Mouse (Mus musculus): ENCODE measurements at regions not wholly inside any gene's neighbourhood (a gene's known extent, or its start where the extent isn't known, plus 50 kb on each side); places are given as distances from the start of the nearest gene placed in this dataset.

DNA sequence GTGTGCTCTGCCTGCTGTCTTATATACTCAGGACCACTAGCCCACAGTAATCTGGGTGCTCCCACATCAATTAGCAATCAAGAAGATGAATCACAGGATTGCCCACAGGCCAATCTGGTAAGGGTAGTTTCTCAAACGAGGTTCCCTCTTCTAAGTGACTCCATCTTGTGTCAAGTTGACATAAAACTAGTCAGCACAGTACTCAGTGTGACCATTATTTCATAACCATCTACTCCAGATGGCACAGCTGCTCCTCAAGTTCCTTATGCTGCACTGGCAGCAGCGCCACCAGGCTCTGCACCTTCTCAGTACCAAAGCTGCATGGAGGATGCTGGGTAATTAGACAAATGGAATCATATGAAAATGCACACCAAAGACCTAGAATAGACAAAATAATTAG lies 175.6 kb upstream of the B3galt2 start:
- Histone ChIP-seq H3K27ac (replicated peaks) (no peak overlapping the region), H3K4me3 (replicated peaks) (no peak overlapping the region), H3K4me2 (replicated peaks) (no peak overlapping the region), H3K9me3 (replicated peaks) (no peaks in the 10 kb centered on the region), H3K36me3 (no peaks in the 10 kb centered on the region), H3K4me1 (no peaks in the 10 kb centered on the region), H3K27me3 (no peaks in the 10 kb centered on the region), H3K9ac (no peak overlapping the region)
- WGBS = 50% methylated on average over 2 of the region's 2 CpGs
- no peak for ATAC-seq (ENCODE audit: insufficient number of reproducible peaks, low FRiP score, low TSS enrichment, low read depth)

DNA sequence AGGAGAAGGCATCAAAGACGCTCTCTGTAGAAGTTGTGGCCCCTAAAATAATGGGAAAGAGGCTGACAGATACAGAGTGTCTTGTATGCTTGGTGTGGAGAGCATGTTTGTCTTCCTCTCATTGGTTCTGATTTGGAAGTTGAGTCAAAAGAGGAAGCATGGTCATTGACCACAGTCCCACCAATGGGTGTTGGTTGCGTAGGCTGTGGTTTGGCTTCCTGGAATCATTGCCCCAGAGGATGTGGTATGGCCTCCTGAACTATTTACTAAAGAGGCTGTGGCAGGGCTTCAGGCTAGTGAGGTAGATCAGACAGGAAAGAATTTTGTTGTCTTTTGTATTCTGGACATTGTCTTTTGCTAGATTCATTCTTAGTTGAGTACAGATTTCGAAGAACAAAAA lies 174.4 kb upstream of the B3galt2 start:
- no peaks in the 10 kb centered on the region for H3K9me3 ChIP-seq (replicated peaks)
- WGBS = 88% methylated on average over 3 of the region's 3 CpGs

DNA sequence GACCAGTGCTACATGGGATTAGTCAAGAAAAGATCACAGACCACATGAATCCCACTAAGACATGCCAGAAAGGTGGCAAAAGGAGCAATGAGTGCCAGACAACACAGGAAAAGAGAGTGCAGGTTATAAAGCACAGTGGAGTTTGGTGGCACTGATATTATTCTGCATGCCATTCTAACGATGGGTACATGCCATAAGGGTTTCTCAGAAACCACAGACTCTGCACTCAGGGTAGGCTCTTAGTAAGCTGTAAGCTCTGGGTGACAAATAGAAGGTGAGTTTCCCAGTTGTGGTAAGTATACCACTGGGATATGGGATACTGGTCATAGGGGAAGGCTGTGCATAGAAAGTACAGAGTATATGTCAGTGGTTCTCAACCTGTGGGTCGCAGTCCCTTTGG lies 165.1 kb upstream of the B3galt2 start:
- H3K36me3 ChIP-seq = no peaks in the 10 kb centered on the region
- H3K27me3 ChIP-seq = no peaks in the 10 kb centered on the region

More for the DNA sequence above, 174.4 kb upstream of the B3galt2 start:
- ATAC-seq (ENCODE audit: insufficient number of reproducible peaks, low FRiP score, low TSS enrichment, low read depth) = no peak
- H3K4me3 ChIP-seq (replicated peaks) = no peak overlapping the region
- H3K36me3 ChIP-seq = no peaks in the 10 kb centered on the region
- H3K4me2 ChIP-seq (replicated peaks) = no peak overlapping the region
- no peak overlapping the region for H3K9ac ChIP-seq
- H3K27me3 ChIP-seq = no peaks in the 10 kb centered on the region
- no peak overlapping the region for H3K27ac ChIP-seq (replicated peaks)
- no peaks in the 10 kb centered on the region for H3K4me1 ChIP-seq

DNA sequence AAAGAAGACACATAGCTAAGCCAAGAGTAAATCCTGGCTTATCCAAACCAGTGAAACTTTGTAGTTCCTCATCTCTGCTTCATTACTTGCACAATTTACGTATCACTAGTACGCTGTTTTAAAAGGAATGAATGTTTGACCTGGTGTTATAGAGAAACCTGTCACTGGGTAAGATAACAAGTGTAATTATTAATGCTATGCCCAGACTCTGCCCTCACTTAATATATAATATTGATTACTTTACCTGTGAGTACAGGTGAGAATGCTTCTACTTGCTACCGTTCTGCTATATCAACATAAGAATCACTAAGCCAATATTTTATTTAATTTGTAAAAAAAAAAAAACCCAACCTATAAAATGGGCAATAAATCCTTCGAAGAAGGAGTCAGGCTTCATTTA lies 157.1 kb upstream of the B3galt2 start:
- Histone ChIP-seq H3K36me3 (no peaks in the 10 kb centered on the region), H3K9me3 (replicated peaks) (no peaks in the 10 kb centered on the region), H3K27me3 (no peaks in the 10 kb centered on the region), H3K4me1 (no peaks in the 10 kb centered on the region), H3K4me3 (replicated peaks) (no peak overlapping the region), H3K27ac (replicated peaks) (no peak overlapping the region), H3K4me2 (replicated peaks) (no peak overlapping the region), H3K9ac (no peak overlapping the region)
- no peak for ATAC-seq (ENCODE audit: insufficient number of reproducible peaks, low FRiP score, low TSS enrichment, low read depth)
- WGBS = 86% methylated on average over 4 of the region's 4 CpGs

More for the DNA sequence above, 165.1 kb upstream of the B3galt2 start:
- WGBS = 86% methylated on average over 2 of the region's 2 CpGs
- no peak for ATAC-seq (ENCODE audit: insufficient number of reproducible peaks, low FRiP score, low TSS enrichment, low read depth)
- Histone ChIP-seq H3K4me1 (no peaks in the 10 kb centered on the region), H3K4me2 (replicated peaks) (no peak overlapping the region), H3K9me3 (replicated peaks) (no peaks in the 10 kb centered on the region), H3K27ac (replicated peaks) (no peak overlapping the region), H3K4me3 (replicated peaks) (no peak overlapping the region), H3K9ac (no peak overlapping the region)

DNA sequence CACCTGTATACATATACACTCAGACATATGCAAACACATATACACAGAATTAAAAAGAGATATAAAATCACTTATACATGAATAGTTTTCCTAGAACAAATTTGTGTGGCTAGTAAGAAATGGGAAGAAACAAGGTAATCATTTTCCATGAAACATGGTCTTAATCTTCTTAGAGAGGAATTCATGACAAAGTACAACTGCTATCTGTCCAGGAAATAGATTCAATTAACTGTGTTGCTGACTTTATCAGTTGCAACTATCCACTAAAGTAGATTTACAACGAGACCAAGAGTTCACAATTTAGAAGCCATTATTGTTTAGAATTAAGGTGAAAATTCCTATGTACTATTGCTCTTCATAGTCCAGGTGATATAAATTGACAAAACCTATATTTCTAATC lies 155.5 kb upstream of the B3galt2 start:
- Histone ChIP-seq H3K4me1 (no peaks in the 10 kb centered on the region), H3K27me3 (no peaks in the 10 kb centered on the region), H3K27ac (replicated peaks) (no peak overlapping the region), H3K9ac (no peak overlapping the region), H3K36me3 (no peaks in the 10 kb centered on the region), H3K9me3 (replicated peaks) (no peaks in the 10 kb centered on the region), H3K4me3 (replicated peaks) (no peak overlapping the region), H3K4me2 (replicated peaks) (no peak overlapping the region)
- WGBS = 84% methylated on average over 1 of the region's 1 CpGs
- ATAC-seq (ENCODE audit: insufficient number of reproducible peaks, low FRiP score, low TSS enrichment, low read depth) = no peak

DNA sequence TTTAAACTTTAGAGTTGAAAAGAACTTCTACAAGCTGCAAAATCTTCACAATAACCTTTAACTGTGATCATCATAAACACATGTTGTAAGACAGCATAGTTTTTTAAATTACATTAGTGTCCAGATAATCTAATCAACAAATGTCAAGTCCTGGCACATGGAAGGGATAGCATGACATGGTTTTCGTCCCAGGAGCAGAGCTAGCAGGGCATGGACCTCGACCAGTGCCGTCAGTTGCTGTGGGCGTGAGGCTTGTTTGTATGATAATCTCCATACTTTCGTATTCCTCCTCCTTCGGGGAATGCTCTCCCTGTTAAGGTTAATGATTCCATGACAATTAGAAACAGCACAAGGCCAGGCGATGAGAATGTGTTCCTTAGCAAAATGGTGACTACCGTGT lies 143.4 kb upstream of the B3galt2 start:
- H3K9ac ChIP-seq = no peak overlapping the region
- no peaks in the 10 kb centered on the region for H3K4me1 ChIP-seq
- 53% methylated on average over 8 of the region's 8 CpGs for WGBS
- H3K36me3 ChIP-seq = no peaks in the 10 kb centered on the region
- H3K27ac ChIP-seq (replicated peaks) = no peak overlapping the region
- H3K4me2 ChIP-seq (replicated peaks) = no peak overlapping the region
- H3K27me3 ChIP-seq = no peaks in the 10 kb centered on the region
- no peak for ATAC-seq (ENCODE audit: insufficient number of reproducible peaks, low FRiP score, low TSS enrichment, low read depth)
- no peak overlapping the region for H3K4me3 ChIP-seq (replicated peaks)
- no peaks in the 10 kb centered on the region for H3K9me3 ChIP-seq (replicated peaks)

DNA sequence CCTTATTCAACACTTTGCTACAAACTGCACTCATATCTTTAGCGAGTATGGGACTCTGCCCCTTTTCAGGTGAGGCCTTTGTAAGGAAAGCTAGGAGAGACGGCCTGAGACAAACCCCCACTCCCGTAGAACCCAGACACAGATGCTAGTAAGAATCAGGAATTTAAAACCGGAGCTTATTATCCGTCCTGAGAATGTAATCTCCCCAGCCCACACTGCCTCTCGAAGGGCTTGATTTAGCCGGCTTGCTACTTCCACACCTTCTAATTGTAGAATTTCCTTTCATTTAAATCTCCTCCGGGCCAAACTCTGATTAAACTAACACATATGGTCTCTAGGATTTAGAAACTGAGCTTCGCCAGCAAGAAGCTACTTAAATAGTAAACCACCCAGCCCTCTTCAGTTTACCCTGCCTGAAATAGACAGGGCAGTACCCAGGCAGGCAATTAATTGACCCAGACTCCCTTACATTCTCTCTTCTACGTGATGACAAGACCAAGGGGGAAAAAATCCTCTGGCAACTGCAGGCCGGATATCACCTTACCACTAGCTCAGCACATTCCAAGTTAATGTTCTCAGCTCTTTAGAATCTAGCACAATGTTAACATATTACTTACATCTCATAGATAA lies 136.9 kb upstream of the B3galt2 start:
- Histone ChIP-seq H3K36me3 (no peaks in the 10 kb centered on the region), H3K4me3 (replicated peaks) (no peak overlapping the region), H3K4me1 (0 out of 2 replicates have a peak, but pooled peaks cover 4% of the 10 kb centered on the region), H3K9ac (no peak overlapping the region), H3K9me3 (replicated peaks) (no peaks in the 10 kb centered on the region), H3K27me3 (no peaks in the 10 kb centered on the region), H3K4me2 (replicated peaks) (no peak overlapping the region), H3K27ac (replicated peaks) (no peak overlapping the region)
- 0 out of 2 replicates have a peak, but pooled peaks have one; percentile 51 for ATAC-seq (ENCODE audit: insufficient number of reproducible peaks, low FRiP score, low TSS enrichment, low read depth)
- WGBS = 19% methylated on average over 11 of the region's 11 CpGs

DNA sequence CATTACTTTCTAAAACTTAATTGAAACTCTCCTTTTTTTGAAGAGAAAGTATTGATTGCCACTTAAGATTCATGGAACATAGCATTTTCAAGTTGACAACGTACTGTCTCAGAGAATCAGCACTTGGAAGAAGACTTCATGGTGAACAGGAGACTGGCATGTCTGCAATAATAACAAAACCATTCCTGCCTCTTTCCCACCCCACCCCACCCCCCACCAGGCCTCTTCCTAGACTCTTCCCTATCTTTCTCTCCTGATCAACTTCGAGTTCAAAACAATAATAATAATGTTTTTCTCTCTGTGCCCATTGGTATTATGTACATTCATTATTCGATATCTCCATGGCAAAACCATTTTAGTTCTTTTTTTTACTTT lies 136.4 kb upstream of the B3galt2 start:
- 0 out of 2 replicates have a peak, but pooled peaks cover 4% of the 10 kb centered on the region for H3K4me1 ChIP-seq
- 68% methylated on average over 3 of the region's 3 CpGs for WGBS

DNA sequence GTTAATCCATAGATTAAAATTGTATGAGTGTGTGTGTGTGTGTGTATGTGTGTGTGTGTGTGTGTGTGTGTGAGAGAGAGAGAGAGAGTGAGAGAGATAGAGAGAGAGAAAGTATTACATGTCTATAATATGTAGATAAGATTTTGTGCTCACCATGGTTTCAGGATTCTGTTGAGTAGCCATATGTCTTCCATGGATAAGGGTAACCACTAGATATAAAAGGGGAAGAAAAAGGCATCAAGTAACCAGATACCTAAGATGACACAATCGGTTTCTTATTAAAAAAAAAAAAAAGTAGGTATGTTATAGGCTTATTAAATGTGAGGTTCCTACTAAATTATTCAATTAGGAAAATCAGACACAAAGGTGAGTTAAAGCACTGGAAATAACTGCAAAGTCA lies 135.1 kb upstream of the B3galt2 start:
- H3K27ac ChIP-seq (replicated peaks) = no peak overlapping the region
- 88% methylated on average over 1 of the region's 1 CpGs for WGBS
- H3K4me2 ChIP-seq (replicated peaks) = no peak overlapping the region
- H3K36me3 ChIP-seq = no peaks in the 10 kb centered on the region
- H3K9ac ChIP-seq = no peak overlapping the region
- H3K4me1 ChIP-seq = 0 out of 2 replicates have a peak, but pooled peaks cover 4% of the 10 kb centered on the region
- no peaks in the 10 kb centered on the region for H3K27me3 ChIP-seq
- H3K9me3 ChIP-seq (replicated peaks) = no peaks in the 10 kb centered on the region
- ATAC-seq (ENCODE audit: insufficient number of reproducible peaks, low FRiP score, low TSS enrichment, low read depth) = no peak
- no peak overlapping the region for H3K4me3 ChIP-seq (replicated peaks)

More for the DNA sequence above, 136.4 kb upstream of the B3galt2 start:
- Histone ChIP-seq H3K9me3 (replicated peaks) (no peaks in the 10 kb centered on the region), H3K4me3 (replicated peaks) (no peak overlapping the region), H3K9ac (no peak overlapping the region), H3K27me3 (no peaks in the 10 kb centered on the region), H3K4me2 (replicated peaks) (no peak overlapping the region), H3K27ac (replicated peaks) (no peak overlapping the region), H3K36me3 (no peaks in the 10 kb centered on the region)
- ATAC-seq (ENCODE audit: insufficient number of reproducible peaks, low FRiP score, low TSS enrichment, low read depth) = no peak

DNA sequence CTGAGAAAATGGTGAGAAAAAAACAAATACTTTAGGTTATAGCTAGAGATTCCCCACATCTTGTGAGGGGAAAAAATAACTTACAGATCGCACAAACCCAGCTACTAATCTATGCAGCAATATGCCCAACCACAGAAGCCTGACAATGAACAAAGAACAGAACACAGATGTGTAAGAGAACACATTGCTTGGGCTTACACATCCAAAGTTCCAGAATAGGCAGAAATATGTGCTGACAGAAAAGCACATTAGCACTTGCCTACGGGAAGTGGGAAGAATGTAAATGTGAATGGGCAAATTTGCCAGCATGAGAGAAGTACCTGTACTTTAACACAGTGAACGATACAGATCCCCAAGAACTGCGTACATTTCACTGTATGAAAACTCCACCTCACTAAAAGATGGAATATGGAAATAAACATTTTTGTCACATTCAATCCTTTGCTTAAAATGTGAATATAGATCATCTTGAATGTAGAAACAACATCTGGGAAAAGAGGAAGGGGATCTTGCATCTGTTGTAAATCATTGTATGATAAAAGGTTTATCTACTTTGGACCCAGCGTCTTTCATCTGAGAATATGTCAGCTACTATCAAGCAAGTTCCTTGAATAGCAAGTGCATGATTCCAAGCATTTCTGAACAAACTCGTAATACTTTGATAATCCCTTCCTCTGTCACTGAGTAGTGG lies 116.5 kb upstream of the B3galt2 start:
- H3K4me2 ChIP-seq (replicated peaks) = no peak overlapping the region
- 55% methylated on average over 6 of the region's 6 CpGs for WGBS
- H3K27me3 ChIP-seq = no peaks in the 10 kb centered on the region
- H3K9ac ChIP-seq = no peak overlapping the region
- ATAC-seq (ENCODE audit: insufficient number of reproducible peaks, low FRiP score, low TSS enrichment, low read depth) = no peak
- no peak overlapping the region for H3K27ac ChIP-seq (replicated peaks)
- no peaks in the 10 kb centered on the region for H3K36me3 ChIP-seq
- H3K9me3 ChIP-seq (replicated peaks) = no peaks in the 10 kb centered on the region
- H3K4me3 ChIP-seq (replicated peaks) = no peak overlapping the region
- no peaks in the 10 kb centered on the region for H3K4me1 ChIP-seq

DNA sequence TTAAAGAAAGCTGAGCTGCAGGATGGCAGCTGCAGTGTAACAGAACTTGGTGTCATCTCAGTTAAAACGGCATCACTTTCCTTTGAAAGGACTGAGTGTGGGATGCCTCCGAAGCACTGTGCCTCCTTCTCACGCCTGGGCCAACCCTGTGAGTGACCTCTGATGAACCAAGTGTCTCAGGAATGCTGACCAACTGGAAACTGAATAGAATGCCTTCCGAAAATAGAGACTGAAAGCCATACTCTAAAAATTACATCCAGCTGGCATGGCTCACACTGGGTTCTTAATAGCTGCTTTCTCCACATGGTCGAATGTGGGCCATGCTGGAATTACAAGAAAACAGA lies 116.0 kb upstream of the B3galt2 start:
- Histone ChIP-seq H3K27ac (replicated peaks) (no peak overlapping the region), H3K4me1 (no peaks in the 10 kb centered on the region), H3K27me3 (no peaks in the 10 kb centered on the region), H3K36me3 (no peaks in the 10 kb centered on the region), H3K9me3 (replicated peaks) (no peaks in the 10 kb centered on the region), H3K9ac (no peak overlapping the region), H3K4me2 (replicated peaks) (no peak overlapping the region), H3K4me3 (replicated peaks) (no peak overlapping the region)
- 20% methylated on average over 5 of the region's 5 CpGs for WGBS
- ATAC-seq (ENCODE audit: insufficient number of reproducible peaks, low FRiP score, low TSS enrichment, low read depth) = peak; percentile 57; the same call in 1 of the 2 replicates

DNA sequence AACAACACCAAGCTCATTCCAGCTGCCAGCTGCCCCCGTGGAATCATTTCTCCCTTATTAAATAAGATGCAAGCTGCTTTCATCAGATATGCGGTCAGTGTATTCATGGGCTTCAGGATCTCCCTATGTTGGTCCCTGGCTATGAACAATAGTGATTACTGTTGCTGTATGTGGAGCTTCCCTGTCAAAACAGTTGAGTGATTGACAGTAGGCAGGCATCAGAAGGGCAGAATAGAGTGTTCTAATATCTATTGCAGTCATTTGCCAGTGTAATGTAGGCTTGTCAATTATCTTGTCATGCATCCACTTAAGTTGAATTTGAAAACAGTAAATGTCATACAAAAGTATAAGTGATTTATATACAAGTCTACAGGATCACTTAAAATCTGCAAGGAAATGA lies 100.2 kb upstream of the B3galt2 start:
- Histone ChIP-seq H3K9me3 (replicated peaks) (no peaks in the 10 kb centered on the region), H3K4me2 (replicated peaks) (no peak overlapping the region), H3K36me3 (no peaks in the 10 kb centered on the region), H3K9ac (no peak overlapping the region), H3K4me1 (no peaks in the 10 kb centered on the region), H3K4me3 (replicated peaks) (no peak overlapping the region), H3K27me3 (no peaks in the 10 kb centered on the region), H3K27ac (replicated peaks) (no peak overlapping the region)
- ATAC-seq (ENCODE audit: insufficient number of reproducible peaks, low FRiP score, low TSS enrichment, low read depth) = no peak
- WGBS = 91% methylated on average over 2 of the region's 2 CpGs
